Mouse (Mus musculus) cerebellum, adult 11 months (tissue): ENCODE measurements around the gene Unc13d.

ENCODE experiments used
- DNase-seq: peaks from one replicate; pipeline ENCODE4 v3.0.0; 2022

The Unc13d gene

GRCm38 (mm10) chr11:116075539-116076265 is 2.1 kb downstream of the Unc13d start:
- DNase-seq: no peak

DNA sequence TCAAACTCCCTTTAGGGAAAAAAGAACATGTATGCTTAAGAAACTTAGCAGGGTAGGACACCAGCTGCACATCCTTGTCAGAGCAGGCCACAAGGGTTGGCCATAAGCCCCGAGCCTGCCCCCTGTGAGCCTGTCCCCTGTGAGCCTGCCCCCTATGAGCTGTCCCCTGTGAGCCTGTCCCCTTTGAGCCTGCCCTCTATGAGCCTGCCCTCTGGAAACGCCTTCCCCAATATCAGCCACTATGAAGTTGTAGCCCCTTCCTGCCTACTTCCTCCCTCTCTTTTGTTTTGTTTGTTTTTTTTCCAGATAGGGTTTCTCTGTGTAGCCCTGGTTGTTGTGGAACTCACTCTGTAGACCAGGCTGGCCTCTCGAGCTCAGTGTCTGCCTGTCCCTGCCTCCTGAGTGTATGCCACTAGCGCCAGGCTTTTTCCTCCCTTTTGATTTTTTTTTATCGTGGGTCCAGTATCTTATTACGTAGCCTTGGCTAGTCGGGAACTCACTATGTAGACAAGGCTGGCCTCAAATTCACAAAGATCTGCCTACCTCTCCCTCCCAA is 3.2 kb downstream of the Unc13d start:
- DNase-seq: no peak

- DNase-seq: no peak
These were observed 5.2 kb downstream of the Unc13d start for GRCm38 (mm10) chr11:116072608-116073007.

GRCm38 (mm10) chr11:116071510-116071909 is 6.3 kb downstream of the Unc13d start:
- no peak for DNase-seq

- DNase-seq: peak; percentile 42
These were observed 12.4 kb downstream of the Unc13d start for GRCm38 (mm10) chr11:116065345-116065744.

GRCm38 (mm10) chr11:116064187-116064867 is 13.4 kb downstream of the Unc13d start:
- peak; percentile 59 for DNase-seq

- peak; percentile 96 for DNase-seq
These were observed 14.2 kb downstream of the Unc13d start for GRCm38 (mm10) chr11:116063562-116063961.

DNA sequence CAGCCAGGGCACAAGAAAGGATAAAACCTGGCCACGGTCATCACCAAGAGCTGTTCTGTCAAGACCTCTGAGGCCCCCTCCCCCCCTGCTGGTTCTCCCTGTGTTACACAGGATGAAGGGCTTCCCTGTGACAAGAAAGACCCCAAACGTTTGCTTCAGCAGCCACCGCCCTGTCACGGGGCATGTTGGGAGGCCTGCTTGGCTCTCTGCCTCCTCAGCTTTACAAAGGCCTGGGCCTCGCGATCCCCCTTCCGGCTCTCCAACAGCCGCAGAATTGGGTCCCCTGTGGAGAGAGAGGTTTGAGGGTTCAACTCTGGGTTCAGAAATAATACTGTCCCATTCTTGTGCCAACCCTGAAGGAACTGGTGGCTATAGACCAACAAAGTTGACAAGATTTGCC is 15.2 kb downstream of the Unc13d start:
- peak; percentile 66 for DNase-seq

GRCm38 (mm10) chr11:116061641-116062415 is 15.9 kb downstream of the Unc13d start:
- peak; percentile 80 for DNase-seq

DNA sequence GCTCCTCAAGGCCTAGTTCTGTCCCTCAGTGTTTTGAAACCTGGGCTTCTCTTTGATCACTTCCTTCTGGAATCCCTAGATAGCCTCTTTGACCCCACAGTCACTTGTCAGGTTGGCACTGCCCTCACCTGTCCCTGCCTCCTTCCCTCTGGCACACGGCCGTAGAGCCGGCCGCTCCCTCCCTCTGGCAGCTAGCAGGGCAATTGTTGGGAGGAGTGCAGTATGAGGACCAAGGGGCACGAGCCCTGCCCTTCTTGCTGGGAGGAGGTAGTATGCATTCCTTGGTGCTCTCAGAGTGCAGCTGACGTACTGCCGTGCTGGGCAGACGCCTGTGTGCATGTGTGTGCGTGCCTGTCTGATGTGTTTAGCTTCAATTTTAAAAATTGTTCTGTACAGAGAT is 17.2 kb downstream of the Unc13d start:
- peak; percentile 60 for DNase-seq

DNA sequence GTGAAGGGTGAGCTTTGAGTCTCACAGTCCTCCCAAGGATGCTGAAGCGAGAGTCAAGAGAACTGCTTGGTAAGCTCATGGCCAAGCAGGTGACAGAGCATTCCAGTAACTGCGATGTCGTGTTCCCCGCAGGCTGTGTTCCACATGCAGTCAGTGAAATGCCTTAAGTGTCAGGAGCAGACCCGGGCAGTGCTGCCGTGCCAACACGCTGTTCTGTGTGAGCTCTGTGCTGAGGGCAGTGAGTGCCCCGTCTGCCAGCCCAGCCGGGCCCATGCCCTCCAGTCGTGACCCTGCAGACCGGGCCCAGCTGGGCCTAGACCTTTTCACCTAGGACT is 18.1 kb downstream of the Unc13d start:
- peak; percentile 46 for DNase-seq

GRCm38 (mm10) chr11:116058868-116059690 is 18.7 kb downstream of the Unc13d start:
- DNase-seq: peak; percentile 43

DNA sequence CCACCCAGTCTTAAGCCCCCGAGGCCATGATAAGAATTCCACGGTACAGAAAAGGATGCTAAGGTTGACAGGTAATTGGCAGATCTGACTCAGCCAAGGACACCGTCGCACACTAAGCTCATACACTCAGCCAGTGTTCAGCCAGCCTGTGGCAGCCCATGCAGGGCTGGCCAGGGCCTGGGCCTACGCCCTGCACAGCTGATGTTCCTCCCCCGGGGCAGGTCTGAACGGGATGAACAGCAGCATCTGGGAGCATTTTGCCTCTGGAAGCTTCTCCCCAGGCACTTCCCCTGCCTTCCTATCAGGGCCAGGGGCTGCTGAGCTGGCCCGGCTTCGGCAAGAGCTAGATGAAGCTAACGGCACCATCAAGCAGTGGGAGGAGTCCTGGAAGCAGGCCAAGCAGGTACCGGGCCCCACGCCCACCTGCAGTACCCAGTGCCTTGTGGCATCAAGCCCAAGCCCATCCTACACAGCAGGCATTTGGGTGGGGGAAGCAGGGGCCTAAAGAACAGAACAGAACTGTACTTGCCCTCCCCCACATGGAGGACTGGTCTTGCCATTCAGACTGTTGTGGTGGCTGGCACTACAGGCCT is 19.6 kb downstream of the Unc13d start:
- DNase-seq: peak; percentile 55

GRCm38 (mm10) chr11:116057237-116057881 is 20.4 kb downstream of the Unc13d start:
- DNase-seq: no peak

DNA sequence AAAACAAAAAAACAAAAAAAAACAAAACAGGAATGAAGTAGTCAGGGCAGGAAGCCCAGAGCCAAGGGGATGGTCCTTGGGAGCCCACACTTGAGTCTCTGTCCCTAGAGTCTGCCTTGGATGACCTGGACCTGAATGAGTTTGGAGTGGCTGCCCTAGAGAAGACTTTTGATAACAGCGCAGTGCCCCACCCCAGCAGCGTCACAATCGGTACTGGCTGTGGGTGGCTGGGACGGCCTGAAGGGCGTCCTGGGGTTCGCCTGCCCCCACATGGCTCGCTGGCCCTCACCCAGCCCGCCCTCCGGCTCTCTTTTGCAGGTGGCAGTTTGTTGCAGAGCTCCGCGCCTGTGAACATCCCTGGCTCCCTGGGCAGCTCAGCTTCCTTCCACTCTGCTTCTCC is 21.9 kb downstream of the Unc13d start:
- no peak for DNase-seq

- no peak for DNase-seq
These were observed 24.1 kb downstream of the Unc13d start for GRCm38 (mm10) chr11:116053510-116054229.

DNA sequence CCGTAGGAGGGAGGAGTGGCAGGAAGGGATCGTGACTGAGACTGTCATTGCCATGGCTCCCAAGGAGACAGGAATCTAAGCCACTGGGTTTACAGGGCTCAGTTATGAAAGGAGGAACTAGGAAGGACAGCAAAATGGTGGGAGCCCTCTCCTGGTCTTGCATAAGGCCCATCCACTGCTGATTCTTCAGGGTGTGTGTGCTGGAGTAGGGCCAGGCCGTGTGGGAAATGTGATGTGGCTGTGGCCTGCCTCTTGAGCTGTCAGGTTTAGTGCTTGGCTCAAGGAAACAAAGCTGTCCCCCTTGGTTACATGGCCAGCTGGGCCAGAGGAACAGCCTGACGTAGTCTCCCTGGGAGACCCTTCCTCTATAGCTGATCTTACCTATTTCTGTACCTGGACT is 27.6 kb downstream of the Unc13d start:
- DNase-seq: no peak

DNA sequence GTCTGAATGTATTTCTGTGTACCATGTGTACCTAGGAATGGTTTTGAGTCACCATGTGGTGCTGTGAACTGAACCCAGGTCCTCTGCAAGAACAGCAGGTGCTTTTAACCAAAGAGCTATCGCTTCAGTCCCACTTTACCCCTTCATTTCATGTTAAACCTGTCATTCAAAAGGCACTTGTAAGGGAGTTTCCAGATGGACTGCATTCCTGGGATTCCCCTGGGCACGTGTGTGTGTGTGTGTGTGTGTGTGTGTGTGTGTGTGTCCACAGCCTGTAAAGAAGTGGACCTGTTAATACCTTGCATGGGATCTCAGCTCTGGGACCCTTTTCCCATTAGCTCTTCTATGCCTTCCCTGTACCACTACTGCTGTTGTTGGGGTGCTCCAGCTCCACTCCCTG is 28.2 kb downstream of the Unc13d start:
- no peak for DNase-seq

GRCm38 (mm10) chr11:116045173-116045572 is 32.6 kb downstream of the Unc13d start:
- no peak for DNase-seq

GRCm38 (mm10) chr11:116043286-116043685 is 34.5 kb downstream of the Unc13d start:
- no peak for DNase-seq
